Mouse (Mus musculus): ENCODE results near the gene Hmga1.

Gene Hmga1

DNA sequence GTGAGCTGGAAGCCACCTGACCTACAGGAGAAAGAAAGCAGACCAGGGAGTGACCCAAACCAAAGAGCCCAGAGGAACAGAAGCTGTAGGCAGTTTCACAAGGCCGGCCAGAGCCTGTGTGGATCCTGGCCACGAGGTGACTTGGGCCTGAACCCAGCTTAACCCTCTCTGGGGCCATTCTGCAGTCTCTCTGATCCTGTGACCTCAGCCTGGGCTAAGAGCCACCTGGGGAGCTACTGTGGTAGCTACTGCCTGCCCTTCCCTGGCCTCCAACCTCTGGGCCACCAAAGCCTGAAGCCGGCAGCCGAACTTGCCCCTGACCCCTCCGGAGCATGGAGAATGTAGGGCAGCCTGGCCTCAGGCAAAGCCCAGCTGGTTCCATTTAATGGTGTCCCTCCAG is 27.5 kb upstream of the Hmga1 start:
- DNase-seq = no peak

DNA sequence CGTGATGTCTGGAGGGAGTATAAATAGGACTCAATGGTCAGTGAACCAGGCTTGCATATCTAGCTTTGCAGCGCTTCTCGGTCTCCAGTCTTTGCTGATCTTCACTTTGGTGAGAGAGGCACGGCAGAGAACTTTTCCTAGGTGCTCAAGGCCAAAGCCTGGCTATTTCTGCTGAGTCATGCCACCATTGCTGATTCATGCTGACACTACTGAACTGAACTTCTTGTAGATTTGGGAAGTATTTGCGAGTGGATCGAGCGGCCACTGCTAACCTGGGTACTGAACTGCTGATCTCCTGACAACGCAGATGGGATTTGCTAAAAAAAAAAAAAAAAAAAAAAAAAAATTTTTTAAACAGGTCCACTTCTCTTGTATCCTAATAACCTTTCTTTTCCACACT is 24.2 kb upstream of the Hmga1 start:
- no peak for DNase-seq

DNA sequence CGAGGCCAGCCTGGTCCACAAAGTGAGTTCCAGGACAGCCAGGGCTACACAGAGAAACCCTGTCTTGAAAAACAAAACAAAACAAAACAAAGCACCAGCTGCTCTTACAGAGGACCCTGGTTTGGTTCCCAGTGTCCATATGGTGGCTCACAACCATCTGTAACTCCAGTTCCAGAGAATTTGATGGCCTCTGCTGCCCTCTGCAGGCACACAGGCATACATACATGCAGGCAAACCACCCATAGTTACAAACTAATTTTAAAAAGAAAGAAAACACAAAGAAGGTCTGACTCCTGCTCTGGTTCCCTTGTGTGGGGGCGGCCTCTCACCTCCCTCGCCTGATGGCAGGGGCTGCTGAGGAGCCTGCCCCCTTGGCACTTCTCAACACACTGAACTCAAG is 22.9 kb upstream of the Hmga1 start:
- DNase-seq = no peak

GRCm38 (mm10) chr17:27534718-27535117 is 21.6 kb upstream of the Hmga1 start:
- DNase-seq = peak; percentile 94 to 96

DNA sequence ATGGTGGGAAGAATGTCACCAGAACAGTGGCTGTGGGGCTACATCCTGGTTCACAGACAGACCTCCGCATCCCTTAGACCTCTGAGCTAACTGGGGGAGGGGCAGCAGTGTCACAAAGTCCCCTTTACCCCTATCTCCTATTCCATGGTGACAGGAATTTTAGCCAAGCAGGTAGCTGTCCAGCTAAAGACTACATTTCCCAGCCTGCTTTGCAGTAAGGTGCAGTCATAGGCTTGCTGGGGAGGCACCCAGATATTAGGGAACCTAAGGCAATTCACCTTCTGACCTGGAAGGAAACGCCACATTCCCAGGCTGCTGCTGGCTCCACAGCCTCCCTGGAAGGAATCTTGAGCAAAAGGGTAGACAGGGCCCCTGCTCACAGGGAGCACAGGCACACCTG is 15.0 kb upstream of the Hmga1 start:
- no peak for DNase-seq

DNA sequence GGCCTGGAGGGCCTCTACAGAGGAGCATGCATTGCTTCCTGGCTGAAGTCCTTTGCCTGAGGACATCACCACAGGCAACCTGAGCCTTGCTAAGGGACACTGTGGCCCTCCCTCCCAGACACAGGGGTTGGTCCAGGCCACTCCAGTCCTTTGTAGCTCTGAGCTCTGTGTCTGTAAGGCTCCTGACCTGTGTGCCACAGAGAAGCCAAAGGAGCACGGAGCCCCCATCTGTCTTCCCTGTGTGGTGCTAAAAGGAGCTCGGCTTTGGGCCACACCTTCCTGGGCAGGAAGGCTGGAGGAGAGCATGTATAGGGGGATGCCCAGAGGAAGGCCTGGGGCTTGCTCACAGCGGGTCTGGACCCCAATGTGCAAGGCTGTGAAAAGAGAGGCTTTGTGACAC is 14.3 kb upstream of the Hmga1 start:
- no peak for DNase-seq

DNA sequence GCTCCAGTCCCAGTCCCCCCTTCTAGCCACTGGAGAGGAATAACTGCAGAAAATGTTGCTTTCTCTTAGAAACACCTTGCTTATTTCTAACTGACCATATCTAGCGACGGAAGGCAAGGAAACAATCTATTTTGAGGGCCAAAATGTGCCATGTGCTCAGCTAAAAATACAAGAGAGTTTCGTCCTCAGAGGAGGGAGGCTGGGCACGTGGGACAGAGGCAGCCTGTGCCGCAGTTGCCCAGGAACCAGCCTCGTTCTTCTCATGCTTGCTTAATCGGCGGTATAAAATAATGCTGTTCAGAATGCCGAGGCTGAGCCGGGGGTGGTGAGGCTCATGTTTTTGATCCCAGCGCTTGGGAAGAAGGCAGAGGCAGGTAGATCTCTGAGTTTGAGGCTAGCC is 11.7 kb upstream of the Hmga1 start:
- no peak for DNase-seq

- DNase-seq = no peak
Observed at GRCm38 (mm10) chr17:27545991-27546390, 10.3 kb upstream of the Hmga1 start.

DNA sequence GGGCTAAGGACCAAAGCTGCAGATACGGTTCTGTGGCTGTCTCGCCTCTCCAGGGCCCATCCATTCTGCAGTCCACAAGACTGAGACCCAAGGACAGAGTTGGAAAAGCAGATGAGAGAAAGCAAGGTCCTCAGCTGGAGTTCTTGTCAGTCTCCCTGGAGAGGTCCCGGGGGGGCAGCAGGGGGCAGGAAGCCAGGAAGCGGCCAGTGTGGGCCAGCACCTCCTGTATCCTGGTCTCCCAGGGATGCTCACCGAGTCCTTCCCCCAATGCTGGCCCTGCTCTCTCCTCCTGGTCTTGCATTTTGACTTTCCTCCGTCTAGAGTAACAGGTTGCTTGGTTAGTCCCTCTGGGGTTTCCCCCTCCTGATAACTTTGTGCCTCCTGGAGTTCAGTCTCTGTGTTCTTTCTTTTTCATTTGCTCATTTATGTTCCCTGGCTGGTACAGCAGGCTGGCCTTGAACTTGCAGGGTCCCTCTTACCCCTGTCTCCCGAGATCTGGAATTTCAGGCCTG is 9.7 kb upstream of the Hmga1 start:
- DNase-seq = peak in 1 of 2 experiments; percentile 33

GRCm38 (mm10) chr17:27547253-27547868 is 8.9 kb upstream of the Hmga1 start:
- peak; percentile 50 to 68 for DNase-seq

- no peak for DNase-seq
Observed at GRCm38 (mm10) chr17:27549234-27549633, 7.1 kb upstream of the Hmga1 start.

- no peak for DNase-seq
Observed at GRCm38 (mm10) chr17:27551393-27551940, 4.8 kb upstream of the Hmga1 start.

DNA sequence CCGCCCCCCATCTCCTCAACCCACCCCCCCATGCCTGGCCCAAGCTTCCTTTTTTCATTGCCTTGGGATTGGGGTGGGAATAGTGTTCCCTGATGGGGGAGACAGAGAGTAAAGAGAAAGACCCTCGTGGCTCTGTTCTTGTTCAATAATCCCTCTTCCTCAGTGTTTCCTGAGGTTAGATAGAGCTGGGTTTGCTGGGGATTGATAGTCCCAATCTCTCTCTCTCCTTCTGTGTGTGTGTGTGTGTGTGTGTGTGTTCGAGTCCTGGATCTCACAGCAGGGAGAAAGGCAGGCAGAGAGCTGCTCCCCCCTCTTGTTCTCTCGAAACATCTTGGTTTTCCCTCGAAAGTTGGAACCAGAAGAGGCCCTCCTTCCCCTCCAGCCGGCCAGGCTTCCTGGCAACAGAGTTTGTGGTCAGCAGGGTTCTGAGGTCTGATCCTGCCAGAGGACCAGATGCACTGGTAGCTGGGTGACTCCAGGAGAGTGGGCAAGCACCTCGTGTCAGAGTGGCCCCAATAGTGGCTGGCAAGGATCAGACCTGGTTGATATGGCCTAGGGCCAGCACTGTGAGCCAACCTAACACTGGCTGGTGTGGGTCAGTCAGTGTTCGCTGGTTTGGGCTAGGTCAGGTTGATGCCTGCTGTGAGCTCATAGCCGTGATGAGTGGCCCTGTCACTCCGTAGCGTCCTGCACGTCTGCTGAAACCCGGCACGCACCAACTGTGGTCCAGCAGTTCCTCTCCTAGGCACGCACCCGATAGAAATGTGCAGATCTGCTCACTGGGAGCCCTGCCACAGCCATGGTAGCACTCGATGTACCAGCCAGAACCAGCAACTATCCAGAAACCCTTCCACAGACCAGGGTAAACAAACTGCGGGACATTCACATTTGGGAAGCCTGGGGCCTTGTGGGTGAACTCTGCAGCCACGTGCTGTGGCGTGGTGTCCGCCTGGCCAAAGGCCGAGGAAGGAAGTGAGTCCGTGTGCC is 3.8 kb upstream of the Hmga1 start:
- no peak for DNase-seq

DNA sequence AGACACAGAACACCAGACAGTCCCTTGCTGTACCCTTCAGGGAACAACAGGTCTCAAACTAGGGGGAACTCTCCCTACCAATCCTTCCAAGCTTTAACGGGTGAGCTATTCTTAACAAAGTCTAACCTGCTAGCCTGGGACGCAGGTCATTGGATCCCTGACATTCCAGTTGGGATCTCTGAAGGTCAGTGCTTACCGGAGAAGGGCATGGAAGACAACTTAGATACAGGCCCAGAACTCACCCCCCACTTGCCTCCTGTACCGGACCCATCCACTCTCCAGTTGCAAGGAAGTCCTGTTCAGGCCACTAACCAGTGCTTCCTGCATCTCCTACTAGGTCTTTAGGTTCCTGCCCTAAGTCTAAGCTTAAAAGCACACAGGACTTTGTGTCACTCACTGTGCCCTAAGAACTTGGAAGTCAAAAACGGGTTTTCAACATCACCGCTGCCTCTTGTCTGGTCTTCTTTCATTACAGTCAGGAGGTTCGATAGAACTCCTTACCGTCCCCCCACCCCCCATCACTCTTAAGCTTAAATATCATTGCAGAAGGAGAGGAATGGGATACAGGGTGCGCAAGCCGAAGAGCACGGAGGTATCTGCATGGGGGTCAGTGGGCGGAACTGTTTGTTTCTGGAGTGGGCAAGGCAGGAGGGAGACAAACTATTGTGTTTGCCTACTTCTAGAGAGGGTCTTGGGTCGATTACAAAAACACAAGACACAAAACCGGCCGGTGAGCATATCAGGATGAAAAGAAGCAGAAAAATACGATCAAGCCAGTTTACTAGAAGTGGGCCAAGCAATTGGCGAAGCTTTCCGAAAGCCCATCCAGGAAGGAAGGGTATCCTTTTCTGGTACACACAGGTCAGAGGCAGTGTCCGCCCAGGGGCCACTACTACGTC is 2.0 kb upstream of the Hmga1 start:
- peak in 1 of 2 experiments; percentile 43 for DNase-seq

GRCm38 (mm10) chr17:27555075-27555511 is 1.2 kb upstream of the Hmga1 start:
- peak; percentile 73 to 85 for DNase-seq

DNA sequence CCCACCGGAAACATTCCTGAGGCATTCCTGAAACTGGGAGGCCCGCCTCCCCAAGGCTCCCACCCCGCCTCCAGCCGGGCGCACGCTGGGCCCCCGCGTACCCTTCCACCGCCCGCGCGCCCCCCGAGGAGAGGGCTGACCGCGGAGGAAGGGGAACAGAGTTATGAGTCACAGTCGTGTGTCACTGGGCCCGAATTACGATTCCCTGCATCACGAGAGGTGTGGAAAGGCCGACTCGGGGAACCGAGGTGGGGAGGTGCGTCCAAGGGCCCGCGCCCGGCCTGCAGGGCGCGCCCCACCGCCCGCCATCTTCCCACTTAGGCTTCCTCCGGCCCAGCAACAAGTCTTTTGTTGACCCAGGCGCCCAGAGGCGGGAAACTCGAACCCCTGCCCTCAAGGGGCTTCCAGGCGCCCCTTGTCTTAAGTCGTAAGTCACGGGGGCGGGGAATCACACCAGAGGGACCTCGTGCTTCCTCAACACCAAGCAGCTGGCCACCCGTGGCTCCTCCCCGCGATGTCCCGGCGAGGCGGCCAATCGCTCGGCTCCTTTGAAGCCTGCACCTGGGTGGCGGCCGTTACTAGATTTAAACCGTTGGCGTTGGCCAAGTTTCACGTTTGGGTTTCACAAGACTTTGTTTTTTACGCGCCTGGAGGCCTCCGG is 655 bp upstream of the Hmga1 start:
- DNase-seq = peak; percentile 82 to 91

DNA sequence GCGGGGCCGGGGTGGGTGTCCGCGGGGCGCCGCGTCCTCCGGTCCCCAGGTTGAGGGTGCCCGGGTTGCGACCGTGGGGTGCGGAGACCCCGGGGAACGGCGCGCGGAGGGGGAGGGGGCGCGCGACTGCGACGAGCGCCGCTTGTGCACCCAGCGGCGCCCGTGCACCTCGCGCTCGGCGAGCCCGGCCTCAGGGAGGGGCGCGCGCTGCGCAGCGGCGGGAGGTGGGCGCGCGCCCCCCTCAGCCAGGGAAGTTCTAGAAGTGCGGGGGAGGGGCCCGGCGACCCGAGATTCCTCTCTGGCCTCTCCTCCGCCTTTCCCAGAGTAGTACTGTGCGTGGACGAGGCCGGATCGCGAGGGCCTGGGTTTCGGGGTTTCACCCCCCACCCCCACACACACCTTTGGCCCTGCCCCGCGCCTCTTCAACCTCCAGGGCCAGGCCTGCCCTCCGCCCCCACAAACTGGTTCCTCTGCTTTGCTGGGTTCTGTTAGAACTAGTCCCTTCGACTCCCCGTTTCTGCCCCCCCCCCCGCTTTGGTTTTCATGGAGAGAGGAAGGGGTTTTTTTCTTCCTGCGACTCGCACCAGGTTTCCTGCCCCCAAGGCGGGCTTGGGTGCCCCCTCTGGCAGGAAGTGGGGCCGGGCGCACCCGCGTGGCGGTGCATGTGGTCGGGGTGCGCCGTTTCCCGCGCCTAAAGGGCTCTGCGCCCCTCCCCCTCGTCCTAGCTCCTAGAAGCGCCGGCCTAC is 1.1 kb downstream of the Hmga1 start:
- peak; percentile 72 to 83 for DNase-seq

- no peak for DNase-seq
Observed at GRCm38 (mm10) chr17:27557927-27558661, 1.8 kb downstream of the Hmga1 start.

- no peak for DNase-seq
Observed at GRCm38 (mm10) chr17:27558845-27559244, 2.5 kb downstream of the Hmga1 start.

- DNase-seq = no peak
Observed at GRCm38 (mm10) chr17:27559596-27559995, 3.3 kb downstream of the Hmga1 start.
